Mouse (Mus musculus): ENCODE data around the gene Car12.
"Not testable (repeated sequence)": the region's sequence is repeated elsewhere in the genome, so short reads cannot be mapped to it uniquely, and the experiment has no call there.

The Car12 gene

DNA sequence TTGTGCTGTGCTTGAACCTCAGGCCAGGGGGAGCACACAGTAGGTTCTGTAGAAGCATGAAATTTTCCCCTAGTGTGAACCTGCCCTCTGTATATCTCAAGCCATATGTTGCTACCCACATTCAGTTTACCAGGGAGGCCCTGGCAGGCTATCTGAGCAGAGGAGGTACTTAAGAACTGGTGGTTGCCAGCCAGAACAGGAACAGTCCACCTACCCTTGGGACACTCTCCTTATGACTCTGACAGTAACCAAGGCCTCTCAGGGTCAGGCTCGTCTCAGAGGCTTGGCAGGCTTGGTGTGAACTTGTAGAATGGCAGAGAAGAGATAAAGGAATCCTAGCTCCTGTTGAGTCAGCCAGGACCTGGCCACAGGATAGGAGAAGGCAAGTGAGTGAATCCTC lies 47.5 kb downstream of the Car12 start:
- in situ Hi-C loops (cut with MboI, MseI), result no loop called here

DNA sequence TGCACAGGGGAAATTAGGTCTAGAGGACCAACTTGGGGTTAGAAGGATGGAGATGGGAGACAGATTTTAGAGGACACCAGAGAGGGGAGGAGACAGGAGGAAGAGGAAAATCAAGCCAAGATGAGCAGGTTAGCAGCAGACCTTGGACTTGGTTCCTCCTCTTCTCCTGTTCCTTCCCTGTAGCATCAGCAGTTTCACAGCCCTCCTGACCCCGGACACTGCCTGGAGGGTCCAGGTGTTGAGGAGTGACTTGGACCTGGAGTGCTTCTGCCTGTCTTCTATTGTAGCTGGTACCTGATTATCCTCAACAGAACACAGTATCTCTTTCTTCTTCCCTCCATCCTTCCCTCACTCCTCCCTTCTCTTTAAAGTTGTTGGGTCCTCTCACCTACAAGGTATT lies 55.2 kb downstream of the Car12 start:
- in situ Hi-C loops (cut with MboI, MseI), result no loop called here

DNA sequence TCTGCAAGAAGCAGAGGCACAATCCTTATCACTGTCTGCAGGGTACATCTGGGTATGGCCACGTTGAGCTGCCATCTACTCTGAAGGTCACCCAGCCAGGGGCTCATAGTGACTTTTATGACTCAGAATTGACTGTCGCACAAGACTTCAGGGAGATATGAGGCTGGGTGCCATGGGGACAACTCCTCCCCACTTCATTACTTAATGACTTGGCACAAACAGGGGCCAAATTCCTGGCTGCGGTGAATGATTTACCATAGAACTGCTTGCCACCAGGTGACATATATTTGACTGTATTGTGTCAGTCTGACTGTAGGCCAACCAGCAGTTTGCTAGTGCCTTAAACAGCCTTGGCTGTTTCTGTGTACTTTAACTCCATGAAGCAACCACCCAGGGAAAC lies 55.8 kb downstream of the Car12 start:
- in situ Hi-C loops (cut with MboI, MseI), result no loop called here

DNA sequence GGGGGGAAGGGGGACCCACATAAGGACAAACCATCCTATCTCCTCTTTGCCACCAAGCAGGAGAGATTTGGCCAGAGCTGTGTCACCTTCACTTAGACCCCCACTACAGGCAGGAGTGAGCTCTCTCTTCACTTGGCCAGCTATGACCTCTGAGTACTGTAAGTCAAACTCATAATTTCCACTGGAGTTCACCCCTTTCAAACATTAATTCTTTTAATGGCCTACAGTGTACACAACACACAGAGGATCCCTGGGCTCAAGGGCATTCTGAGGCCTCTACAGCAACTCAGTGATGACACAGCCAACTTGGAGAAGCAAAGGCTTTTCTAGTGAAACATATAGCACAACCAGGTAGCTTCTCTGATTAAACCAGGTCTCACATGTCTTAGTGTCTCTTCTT lies 57.2 kb downstream of the Car12 start:
- in situ Hi-C loops (cut with MboI, MseI), result loop anchor here in 1 of 2 experiments (10.0 kb wide), 1 partner anchor 116 kb away; no protein-coding TSS in a partner anchor

DNA sequence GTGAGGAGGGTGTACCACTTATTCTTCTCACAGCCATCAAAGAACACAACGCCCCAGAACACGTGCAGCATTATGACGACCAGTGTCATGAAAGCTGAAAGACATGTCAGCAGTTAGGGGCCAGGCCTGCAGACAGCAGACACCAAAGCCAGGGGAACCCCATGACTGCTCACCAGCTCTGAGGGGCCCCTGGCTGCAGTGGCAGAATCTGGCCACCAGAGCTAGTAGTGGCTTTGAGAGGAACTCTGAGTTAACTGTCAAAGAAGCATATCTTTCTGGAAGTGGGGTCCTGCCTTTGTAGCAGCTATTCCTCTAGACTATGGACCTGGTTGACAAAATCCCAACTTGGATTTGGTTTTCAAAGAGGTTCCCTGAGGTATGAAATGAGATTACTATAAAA lies 71.1 kb downstream of the Car12 start:
- in situ Hi-C loops (cut with MboI, MseI), result loop anchor here (5.0 kb wide), 1 partner anchor 38 kb away; no protein-coding TSS in a partner anchor

DNA sequence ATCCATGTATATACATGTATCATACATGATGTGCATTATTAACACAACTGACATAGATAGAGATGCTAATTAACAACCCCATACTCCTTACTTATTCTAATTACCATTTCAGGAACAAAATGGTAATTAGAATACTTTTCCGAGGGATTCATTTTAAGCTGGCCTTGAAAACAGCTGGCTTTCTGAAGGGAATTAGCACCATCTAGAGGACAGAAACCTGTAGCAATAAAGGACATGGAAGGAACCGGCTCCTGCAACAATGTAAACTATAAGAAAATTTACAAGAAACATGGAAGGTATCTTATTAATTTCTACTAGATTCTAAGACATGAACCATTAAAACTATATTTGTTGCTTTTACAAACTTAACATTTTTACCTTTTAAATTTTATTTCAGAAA lies 74.3 kb downstream of the Car12 start:
- in situ Hi-C loops (cut with MboI, MseI), result no loop called here

DNA sequence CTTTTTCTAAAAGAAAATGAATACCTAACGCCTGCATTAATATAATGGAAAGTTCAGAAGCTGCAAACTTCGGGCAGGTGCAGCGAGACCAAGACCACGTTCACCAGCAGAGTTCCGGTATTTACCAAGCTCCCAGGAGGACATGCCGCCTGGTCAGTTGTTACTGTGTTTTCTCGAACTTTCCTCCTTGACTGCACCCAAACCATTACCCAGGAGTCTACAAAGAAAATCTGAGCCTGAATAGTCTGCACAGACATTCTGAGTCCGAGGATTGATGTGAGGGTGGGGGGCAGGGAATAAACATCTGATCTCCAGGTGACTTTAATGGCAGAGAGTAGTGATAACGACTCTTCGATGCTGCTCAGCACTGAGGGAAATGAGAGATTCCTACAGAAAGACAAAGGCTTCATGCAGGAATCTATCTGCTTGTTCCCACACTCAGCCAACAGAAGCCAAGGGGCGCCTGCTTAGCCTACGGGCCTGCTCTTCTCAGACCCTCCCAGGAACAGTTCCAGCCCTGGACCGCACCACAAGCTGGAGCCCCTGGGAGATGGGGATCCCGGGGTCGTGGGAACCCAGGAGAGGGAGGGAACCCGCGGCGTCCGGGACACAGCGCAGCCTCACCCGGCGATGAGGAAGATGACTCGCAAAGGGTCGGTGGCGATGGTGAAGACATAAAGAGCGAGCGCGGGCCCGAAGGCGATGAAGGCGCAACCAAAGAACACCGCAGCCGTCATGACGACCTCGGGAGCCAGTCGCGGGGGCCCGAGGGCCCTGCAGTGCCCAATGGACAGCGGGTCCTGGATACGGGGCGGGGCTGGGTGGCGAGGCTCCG lies 81.4 kb downstream of the Car12 start:
- in situ Hi-C loops (cut with MboI, MseI), result loop anchor here in 1 of 2 experiments (5.0 kb wide), 1 partner anchor 283 kb away; the partner anchor contains the start of gene Fbxl22

DNA sequence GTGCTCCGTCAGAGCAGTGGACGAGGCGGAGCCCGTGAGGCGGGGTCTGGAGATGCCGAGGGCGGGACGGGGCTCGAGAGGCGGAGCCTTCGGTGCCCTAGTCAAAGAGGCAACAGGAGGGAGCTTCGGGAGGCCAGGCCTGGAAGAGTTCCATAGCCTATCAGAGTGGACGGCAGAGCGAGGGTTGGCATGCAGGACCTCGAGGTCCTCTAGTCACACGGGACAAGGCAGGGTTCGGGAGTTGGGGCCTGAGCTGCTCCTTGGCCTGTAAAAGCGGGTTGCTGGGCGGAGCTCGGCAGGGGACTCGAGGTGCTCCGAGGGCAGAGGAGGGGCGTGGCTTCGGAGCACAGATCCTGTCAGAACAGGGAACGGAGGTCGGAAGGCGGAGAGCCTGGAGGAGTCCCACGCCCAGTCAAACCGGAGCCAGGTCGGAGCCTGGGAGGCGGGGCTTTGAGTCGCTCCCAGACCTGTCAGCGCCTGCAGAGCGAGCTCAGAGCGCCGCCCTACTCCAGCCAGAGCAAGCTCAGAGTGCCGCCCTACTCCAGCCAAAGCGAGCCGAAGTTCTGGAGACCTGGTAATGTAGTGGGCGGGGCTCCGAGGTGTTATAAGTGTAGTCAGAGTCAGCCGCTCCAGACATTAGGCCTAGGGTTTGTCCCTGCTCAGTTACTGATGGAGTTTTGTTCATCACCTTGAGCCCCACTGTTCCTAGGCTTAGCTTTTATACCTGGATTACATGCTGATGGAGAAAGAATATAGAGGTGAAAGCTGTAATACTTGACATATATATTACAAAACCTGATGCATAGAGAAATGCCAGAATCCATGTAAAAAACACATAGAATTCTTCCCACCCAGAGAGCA lies 82.2 kb downstream of the Car12 start, which contains the start of gene Aph1b:
Gene Aph1b, minus strand, starts transcription at position 27 of the 861 bp plus-strand sequence.
- in situ Hi-C loops (cut with MboI, MseI), result loop anchor here in 1 of 2 experiments (5.0 kb wide), 1 partner anchor 283 kb away; the partner anchor contains the start of gene Fbxl22

DNA sequence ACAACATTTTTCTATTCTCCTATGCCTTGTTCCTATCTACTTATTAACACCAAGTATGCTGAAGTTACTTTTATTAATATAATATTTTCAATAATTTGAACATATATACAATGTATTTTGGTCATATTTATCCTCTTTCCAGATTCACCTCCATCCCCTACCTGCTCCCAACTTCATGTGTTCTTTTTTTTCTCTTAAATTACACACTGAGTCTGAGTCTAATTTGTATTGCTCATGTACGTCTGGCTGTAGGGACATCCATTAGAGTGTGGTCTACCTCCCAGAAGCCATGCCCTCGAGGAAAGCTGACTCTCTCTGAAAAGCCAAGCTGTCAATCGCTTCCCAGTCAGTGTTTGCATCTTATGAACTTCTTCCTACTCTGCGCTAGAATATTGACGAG lies 83.3 kb downstream of the Car12 start, which contains the start of gene Gm10647:
Gene Gm10647, plus strand, starts transcription at position 301 of the 400 bp plus-strand sequence.
- in situ Hi-C loops (cut with MboI, MseI), result loop anchor here in 1 of 2 experiments (5.0 kb wide), 1 partner anchor 284 kb away; the partner anchor contains the start of gene Fbxl22

DNA sequence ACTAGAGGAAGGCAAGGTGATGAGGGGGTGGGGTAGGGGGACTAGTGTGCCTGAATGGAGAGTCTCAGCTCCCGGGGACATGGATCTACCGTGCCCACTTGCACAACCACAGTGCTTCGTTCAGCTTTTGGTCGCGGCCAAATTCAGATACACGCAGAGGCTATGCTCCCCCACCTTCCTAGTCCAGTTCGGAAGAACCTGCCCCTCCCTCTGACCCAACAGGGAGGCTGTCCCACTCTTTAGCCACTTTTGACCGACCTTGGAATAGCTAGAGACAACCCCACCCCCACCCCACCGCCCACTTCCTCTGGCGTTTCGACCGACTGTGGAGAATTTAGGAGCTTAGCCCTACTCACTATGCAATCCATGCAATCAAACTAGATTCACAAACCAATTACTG lies 88.5 kb downstream of the Car12 start:
- in situ Hi-C loops (cut with MboI, MseI), result no loop called here

DNA sequence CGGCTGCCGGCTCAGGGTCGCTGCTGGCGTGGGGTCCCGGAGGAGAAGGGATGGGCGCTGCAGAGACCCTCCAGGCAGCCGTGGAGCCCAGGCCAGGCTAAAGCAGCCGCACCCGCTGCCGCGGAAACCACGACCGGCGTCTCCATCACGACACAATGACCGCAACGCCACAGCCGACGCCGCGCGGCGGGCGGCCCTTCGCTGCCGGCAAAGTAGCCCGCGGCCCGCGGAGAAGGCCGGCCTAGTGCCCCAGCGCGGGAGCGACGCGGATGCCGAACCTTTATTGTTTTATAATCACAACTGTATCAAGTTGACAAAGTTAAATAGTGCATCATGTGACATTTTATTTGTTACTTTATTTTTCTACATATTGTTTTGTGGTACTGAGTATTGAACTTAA lies 92.5 kb downstream of the Car12 start:
- in situ Hi-C loops (cut with MboI, MseI), result not testable (repeated sequence)

DNA sequence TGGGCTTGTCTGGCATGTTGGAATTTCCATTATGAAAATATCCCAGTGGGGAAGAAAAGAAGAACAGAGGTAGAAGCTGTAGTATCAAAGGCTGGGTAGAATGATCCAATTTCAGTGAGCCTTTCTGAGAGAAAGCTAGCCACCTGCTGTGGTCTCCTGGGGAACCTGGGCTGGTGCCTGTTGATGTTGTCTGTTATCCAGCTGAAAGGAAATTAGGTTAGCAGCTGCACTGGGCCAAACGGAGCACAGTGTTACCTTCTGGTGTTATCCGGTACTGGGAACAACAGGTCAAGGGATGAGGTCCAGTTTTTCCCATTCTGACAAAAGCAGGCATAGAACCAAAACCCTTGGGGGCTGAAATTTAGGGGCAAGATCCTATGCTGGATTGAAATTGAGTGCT lies 99.9 kb downstream of the Car12 start:
- in situ Hi-C loops (cut with MboI, MseI), result no loop called here
